Mouse (Mus musculus) heart, adult 2 months (tissue): ENCODE measurements at regions not wholly inside any gene's neighbourhood (a gene's known extent, or its start where the extent isn't known, plus 50 kb on each side); places are given as distances from the start of the nearest gene placed in this dataset.

Source experiments
- DNase-seq, 2 experiments: peaks; one replicate each; pipeline ENCODE4 v3.0.0; 2021
- H3K27ac ChIP-seq: fragments of 200-600 bp; 2 replicates; pipeline ENCODE4 v1.8.1; 2022
- H3K27me3 ChIP-seq: fragments of 200-500 bp; 2 replicates; pipeline ENCODE4 v1.6.1; 2012; ENCODE audit warnings: mild to moderate bottlenecking, low read length, inconsistent platforms, mixed read lengths; ENCODE audit not compliant: control insufficient read depth, insufficient read depth
- H3K36me3 ChIP-seq: fragments of 200-500 bp; 2 replicates; pipeline ENCODE4 v1.6.1; 2012; ENCODE audit warnings: low read length, inconsistent platforms; ENCODE audit not compliant: control insufficient read depth, insufficient read depth
- H3K4me1 ChIP-seq: fragments of 200-500 bp; 2 replicates; pipeline ENCODE4 v1.6.1; 2011; ENCODE audit warnings: low read length; ENCODE audit not compliant: control insufficient read depth, insufficient read depth
- H3K4me3 ChIP-seq: fragments of 200-600 bp; 2 replicates; pipeline ENCODE4 v1.8.1; 2022
- H3K79me2 ChIP-seq: fragments of 200-500 bp; replicated peaks from 2 replicates; pipeline ENCODE4 v1.6.1; 2012; ENCODE audit warnings: mild to moderate bottlenecking, inconsistent platforms, low read length, moderate library complexity, mixed read lengths; ENCODE audit not compliant: control insufficient read depth, insufficient read depth
- H3K9ac ChIP-seq: fragments of 200-500 bp; 2 replicates; pipeline ENCODE4 v1.6.1; 2012; ENCODE audit warnings: low read depth, mild to moderate bottlenecking, control low read depth, inconsistent platforms, low read length, mixed read lengths
- CTCF ChIP-seq: fragments of 200-600 bp; IDR thresholded peaks from 2 replicates; pipeline ENCODE4 v1.8.1; 2022; ENCODE audit warnings: antibody characterized with exemption, mild to moderate bottlenecking, moderate library complexity
- EP300 ChIP-seq: fragments of 200-500 bp; IDR thresholded peaks from 2 replicates; pipeline ENCODE4 v1.6.1; 2011; ENCODE audit warnings: low read depth, low read length, control low read depth; ENCODE audit not compliant: insufficient read depth
- POLR2A ChIP-seq: fragments of 200-500 bp; IDR thresholded peaks from 2 replicates; pipeline ENCODE4 v1.6.1; 2011; ENCODE audit warnings: mild to moderate bottlenecking, low read depth, low read length, control low read depth; ENCODE audit not compliant: insufficient read depth
- WGBS: fragments of 180-500 bp; shearing (Covaris S2); methylation state at CpG from one replicate; pipeline ENCODE4 v1.1.7; 2018; 5-methylcytosine and 5-hydroxymethylcytosine counted together
- intact Hi-C: fragments of 180-260 bp; cut with DNase I; formaldehyde crosslinking; loops from one replicate; pipeline ENCODE4 v1.15.1; 2025

- Histone ChIP-seq H3K27me3 (no peaks in the 10 kb centered on the region), H3K9ac (no peak overlapping the region), H3K4me3 (no peak overlapping the region), H3K27ac (no peak overlapping the region), H3K36me3 (no peaks in the 10 kb centered on the region), H3K4me1 (no peaks in the 10 kb centered on the region), H3K79me2 (no peaks in the 10 kb centered on the region)
- TF ChIP-seq CTCF (no peak), POLR2A (no peak), EP300 (no peak)
- intact Hi-C loops: no loop called here
- no peak for DNase-seq
- WGBS: 85% methylated on average over 2 of the region's 2 CpGs
Measured at GRCm38 (mm10) chr3:148324911-148325621, 665.3 kb downstream of the Adgrl2 start.

GRCm38 (mm10) chr3:148321894-148322293, 668.5 kb downstream of the Adgrl2 start:
- TF ChIP-seq POLR2A (no peak), EP300 (no peak), CTCF (no peak)
- intact Hi-C loops: no loop called here
- no peak overlapping the region for H3K27ac ChIP-seq
- H3K79me2 ChIP-seq: no peaks in the 10 kb centered on the region
- H3K27me3 ChIP-seq: no peaks in the 10 kb centered on the region
- no peak overlapping the region for H3K9ac ChIP-seq
- no peak overlapping the region for H3K4me3 ChIP-seq
- WGBS: 85% methylated on average over 3 of the region's 3 CpGs
- H3K4me1 ChIP-seq: no peaks in the 10 kb centered on the region
- no peak for DNase-seq
- no peaks in the 10 kb centered on the region for H3K36me3 ChIP-seq

DNA sequence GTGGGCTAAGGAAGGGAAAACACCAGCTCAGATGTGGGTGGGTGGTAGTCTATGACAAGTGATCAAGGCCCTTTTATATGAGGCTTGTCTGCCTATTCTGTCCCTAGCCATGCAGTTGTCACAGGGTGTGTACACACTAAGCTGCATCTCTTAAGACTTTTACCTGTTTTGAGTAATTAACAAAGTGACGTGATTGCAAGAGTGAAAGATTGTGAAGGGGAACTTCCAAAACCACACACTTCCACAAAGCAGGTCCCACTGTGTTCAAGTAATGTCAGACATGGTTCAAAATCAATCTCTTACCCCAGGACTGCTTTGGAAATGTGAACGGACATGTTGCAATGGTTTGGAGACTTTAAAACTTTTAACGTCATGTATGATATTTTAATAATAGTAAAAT, 674.2 kb downstream of the Adgrl2 start:
- TF ChIP-seq POLR2A (no peak), CTCF (no peak), EP300 (no peak)
- WGBS: 93% methylated on average over 3 of the region's 3 CpGs
- Histone ChIP-seq H3K27ac (no peak overlapping the region), H3K79me2 (no peaks in the 10 kb centered on the region), H3K9ac (no peak overlapping the region), H3K36me3 (no peaks in the 10 kb centered on the region), H3K4me1 (no peaks in the 10 kb centered on the region), H3K4me3 (no peak overlapping the region), H3K27me3 (no peaks in the 10 kb centered on the region)
- DNase-seq: no peak
- intact Hi-C loops: no loop called here

DNA sequence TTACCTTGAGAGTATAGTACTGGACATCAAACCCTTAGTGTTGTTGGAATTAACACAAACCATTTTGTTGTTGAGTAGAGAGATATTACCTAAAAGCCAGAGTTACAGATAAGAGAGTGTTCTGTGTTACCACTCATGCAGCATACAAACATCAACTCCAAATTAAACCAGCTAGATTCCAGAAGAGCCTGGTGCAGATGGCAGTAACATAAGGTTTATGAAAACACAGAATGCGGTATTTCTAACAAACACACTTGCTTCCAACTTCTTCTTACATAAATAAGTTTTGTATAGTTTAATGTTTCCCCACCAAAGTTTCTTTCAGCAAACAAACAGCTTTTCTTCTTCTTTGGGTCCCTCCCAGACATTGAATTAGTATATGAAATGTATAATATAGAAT, 675.1 kb downstream of the Adgrl2 start:
- TF ChIP-seq EP300 (no peak), CTCF (no peak), POLR2A (no peak)
- Histone ChIP-seq H3K79me2 (no peaks in the 10 kb centered on the region), H3K27me3 (no peaks in the 10 kb centered on the region), H3K4me3 (no peak overlapping the region), H3K9ac (no peak overlapping the region), H3K4me1 (no peaks in the 10 kb centered on the region), H3K27ac (no peak overlapping the region), H3K36me3 (no peaks in the 10 kb centered on the region)
- WGBS: 91% methylated on average over 1 of the region's 1 CpGs
- no peak for DNase-seq
- intact Hi-C loops: no loop called here

DNA sequence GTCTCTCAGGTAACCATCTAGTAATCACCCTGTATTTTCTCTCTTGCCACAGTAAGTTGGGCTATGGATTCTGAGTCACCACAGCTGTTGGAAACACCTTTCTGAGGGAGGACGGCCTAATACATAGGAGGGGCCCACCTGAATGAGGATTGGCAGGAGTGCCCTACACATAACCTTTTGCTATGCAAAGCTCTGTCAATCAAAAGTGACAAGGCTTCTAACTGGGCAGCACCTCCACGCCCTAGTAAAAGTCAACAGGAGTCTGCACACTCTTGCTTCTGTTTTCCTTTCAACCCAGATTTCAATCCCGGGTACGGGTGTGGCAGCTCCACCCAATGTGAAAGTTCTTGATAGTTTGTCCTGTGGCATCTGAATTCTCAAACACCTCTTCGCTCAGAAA, 694.8 kb downstream of the Adgrl2 start:
- no peak overlapping the region for H3K4me3 ChIP-seq
- H3K79me2 ChIP-seq: no peaks in the 10 kb centered on the region
- TF ChIP-seq EP300 (no peak), CTCF (no peak), POLR2A (no peak)
- no peak for DNase-seq
- no peaks in the 10 kb centered on the region for H3K36me3 ChIP-seq
- H3K27me3 ChIP-seq: no peaks in the 10 kb centered on the region
- no peaks in the 10 kb centered on the region for H3K4me1 ChIP-seq
- 93% methylated on average over 5 of the region's 5 CpGs for WGBS
- H3K9ac ChIP-seq: no peak overlapping the region
- intact Hi-C loops: no loop called here
- no peak overlapping the region for H3K27ac ChIP-seq

DNA sequence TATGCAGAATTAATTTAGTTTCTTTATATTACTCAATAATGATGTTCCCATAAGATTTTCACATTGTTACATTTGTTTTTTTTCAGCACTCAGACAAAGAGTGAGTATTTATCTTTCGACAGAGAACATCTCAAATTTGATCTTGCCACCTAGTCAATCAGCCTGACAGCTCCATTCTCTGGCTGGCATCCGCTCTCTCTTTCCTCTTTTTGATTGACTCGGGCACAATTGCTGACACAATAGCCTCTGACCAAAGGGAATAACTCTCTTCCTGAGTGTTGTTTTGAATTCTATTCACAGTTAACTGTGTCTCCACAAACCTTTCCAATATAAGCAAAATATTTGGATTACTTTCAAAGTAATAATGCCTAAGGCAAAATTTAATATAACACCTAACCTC, 711.4 kb downstream of the Adgrl2 start:
- Histone ChIP-seq H3K27me3 (no peaks in the 10 kb centered on the region), H3K4me3 (no peak overlapping the region), H3K36me3 (no peaks in the 10 kb centered on the region), H3K4me1 (no peaks in the 10 kb centered on the region), H3K79me2 (no peaks in the 10 kb centered on the region), H3K27ac (no peak overlapping the region), H3K9ac (no peak overlapping the region)
- TF ChIP-seq CTCF (no peak), POLR2A (no peak), EP300 (no peak)
- 40% methylated on average over 3 of the region's 3 CpGs for WGBS
- DNase-seq: no peak
- intact Hi-C loops: no loop called here
